In genomic region chrX:144314041-144314440, GRCm38 (mm10) we compare ENCODE assay signal across 26 mouse cellular contexts.
"Had no signal": no experiment of that assay in that cellular context is flagged by ENCODE, and none has a peak within 500 bp of the region (broad histone marks: within the 10 kb centered on the region; RNA-seq: fewer than 3 reads in every experiment).

No protein-coding gene starts in this region.

- H3K36me3 ChIP-seq: embryonic facial prominence, embryonic 10.5 days; embryonic facial prominence, embryonic 12.5 days; embryonic facial prominence, embryonic 13.5 days; embryonic facial prominence, embryonic 15.5 days; forebrain, embryonic 10.5 days; forebrain, embryonic 12.5 days; forebrain, embryonic 15.5 days; heart, embryonic 10.5 days had no signal

- H3K27ac ChIP-seq: embryonic facial prominence, embryonic 10.5 days; embryonic facial prominence, embryonic 12.5 days; embryonic facial prominence, embryonic 13.5 days; embryonic facial prominence, embryonic 15.5 days; forebrain, embryonic 10.5 days; forebrain, embryonic 12.5 days; forebrain, embryonic 15.5 days; gastrocnemius, adult 2 months; heart, adult 2 months; heart, embryonic 10.5 days had no signal

- H3K9me3 ChIP-seq: embryonic facial prominence, embryonic 10.5 days; embryonic facial prominence, embryonic 12.5 days; embryonic facial prominence, embryonic 13.5 days; embryonic facial prominence, embryonic 15.5 days; forebrain, embryonic 10.5 days; forebrain, embryonic 12.5 days; forebrain, embryonic 15.5 days; heart, embryonic 10.5 days had no signal

- H3K4me1 ChIP-seq: embryonic facial prominence, embryonic 12.5 days; embryonic facial prominence, embryonic 13.5 days; embryonic facial prominence, embryonic 15.5 days; forebrain, embryonic 12.5 days; forebrain, embryonic 15.5 days; heart, embryonic 10.5 days had no signal

- H3K9ac ChIP-seq: embryonic facial prominence, embryonic 12.5 days; embryonic facial prominence, embryonic 13.5 days; embryonic facial prominence, embryonic 15.5 days; forebrain, embryonic 12.5 days; forebrain, embryonic 15.5 days had no signal

- ATAC-seq: forebrain, embryonic 15.5 days had no signal

- H3K4me3 ChIP-seq: embryonic facial prominence, embryonic 10.5 days; embryonic facial prominence, embryonic 12.5 days; embryonic facial prominence, embryonic 13.5 days; embryonic facial prominence, embryonic 15.5 days; erythroblast, embryonic 14.5 days; forebrain, embryonic 10.5 days; forebrain, embryonic 12.5 days; forebrain, embryonic 15.5 days; gastrocnemius, adult 2 months; heart, adult 2 months; heart, embryonic 10.5 days had no signal

- H3K4me2 ChIP-seq: embryonic facial prominence, embryonic 12.5 days; embryonic facial prominence, embryonic 13.5 days; embryonic facial prominence, embryonic 15.5 days; forebrain, embryonic 12.5 days; forebrain, embryonic 15.5 days; heart, embryonic 11.5 days had no signal

- H3K27me3 ChIP-seq: embryonic facial prominence, embryonic 12.5 days; embryonic facial prominence, embryonic 15.5 days; forebrain, embryonic 12.5 days; forebrain, embryonic 15.5 days had no signal

- DNase-seq: cerebellum, adult 8-10 months; cerebellum, adult 9-10 months; cerebellum, adult 9-11 months; cerebellum, postnatal 10 days; cerebellum, postnatal 14 days; cerebellum, postnatal 25 days; cerebellum, postnatal 36 days; embryo, embryonic 11 days; gastrocnemius, adult 2 months; gastrocnemius, postnatal 10 days; gastrocnemius, postnatal 14 days; gastrocnemius, postnatal 25 days; gastrocnemius, postnatal 36 days; heart, adult 11 months; heart, adult 18-20 months; heart, adult 2 months had no signal
